Mouse (Mus musculus) liver, postnatal 0 days (tissue): Measurements from ENCODE around the gene Ypel3.

ENCODE experiments used
- CTCF ChIP-seq: sonication (generic); IDR thresholded peaks from 2 replicates; pipeline ENCODE4 v1.5.1; 2016; ENCODE audit warnings: antibody characterized with exemption, low read depth
- EP300 ChIP-seq: IDR thresholded peaks from 2 replicates; pipeline ENCODE4 v1.6.1; 2016; ENCODE audit warnings: antibody characterized with exemption, low read depth, mild to moderate bottlenecking

DNA sequence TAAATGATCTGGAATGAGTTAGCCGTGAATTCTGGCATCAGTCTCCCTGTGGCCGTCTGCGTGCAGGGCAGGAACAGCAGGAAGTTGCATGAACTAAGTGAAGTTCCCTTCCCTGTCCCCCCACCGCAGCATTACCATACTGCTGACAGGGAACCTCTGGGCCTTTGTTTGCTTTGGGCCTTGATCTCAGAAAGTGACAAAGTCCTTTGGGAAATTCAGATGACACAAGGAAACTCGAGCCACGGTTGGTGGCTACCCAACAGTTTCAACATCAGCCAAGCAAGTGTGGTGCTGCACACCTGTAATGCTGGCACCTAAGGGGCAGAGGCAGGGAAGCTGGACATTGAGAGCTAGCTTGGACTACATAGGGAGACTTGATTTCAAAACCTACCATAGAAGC is 30.0 kb upstream of the Ypel3 start:
- TF ChIP-seq CTCF, result no peak
- TF ChIP-seq EP300, result no peak
